Mouse (Mus musculus) limb, embryonic 15.5 days (tissue): ENCODE results near the gene Rad51b. TPM values are rescaled to one million over a fixed set of nuclear protein-coding genes. Genes with fewer than 3 reads are reported as not detected.
A peak's percentile ranks its signal among the peaks of the same experiment; 100 is the strongest.

Experiments
- ATAC-seq: fragments of 200-750 bp; cut with Nextera tagmentation; 2 replicates; pipeline ENCODE4 v1.8.0; 2017; ENCODE audit warnings: low read depth, moderate TSS enrichment; ENCODE audit not compliant: insufficient number of reproducible peaks, low FRiP score, low TSS enrichment
- H3K27ac ChIP-seq: fragments of 300-500 bp; sonication (generic); 2 replicates; pipeline ENCODE4 v1.5.1; 2015; ENCODE audit warnings: moderate library complexity, mild to moderate bottlenecking, inconsistent platforms
- H3K27me3 ChIP-seq: fragments of 300-500 bp; sonication (generic); 2 replicates; pipeline ENCODE4 v1.6.1; 2015; ENCODE audit warnings: inconsistent platforms
- H3K36me3 ChIP-seq: fragments of 300-500 bp; sonication (generic); 2 replicates; pipeline ENCODE4 v1.6.1; 2015; ENCODE audit warnings: inconsistent platforms
- H3K4me1 ChIP-seq: fragments of 300-500 bp; sonication (generic); 2 replicates; pipeline ENCODE4 v1.6.1; 2015; ENCODE audit warnings: inconsistent platforms
- H3K4me2 ChIP-seq: fragments of 300-500 bp; sonication (generic); 2 replicates; pipeline ENCODE4 v1.6.1; 2015; ENCODE audit warnings: mild to moderate bottlenecking, inconsistent platforms
- H3K4me3 ChIP-seq: fragments of 300-500 bp; sonication (generic); 2 replicates; pipeline ENCODE4 v1.5.1; 2015; ENCODE audit warnings: mild to moderate bottlenecking, inconsistent platforms
- H3K9ac ChIP-seq: fragments of 300-500 bp; sonication (generic); 2 replicates; pipeline ENCODE4 v1.6.1; 2015; ENCODE audit warnings: inconsistent platforms
- H3K9me3 ChIP-seq: fragments of 300-500 bp; sonication (generic); 2 replicates; pipeline ENCODE4 v1.6.1; 2016; ENCODE audit warnings: inconsistent platforms
- WGBS: fragments of 180-500 bp; shearing (Covaris S2); methylation state at CpG from one replicate; pipeline ENCODE4 v1.1.7; 2015; 5-methylcytosine and 5-hydroxymethylcytosine counted together
- polyA plus RNA-seq: library from polyadenylated mRNA; unstranded; fragments of >200 nt; fragmentation: Nextera tagmentation; extraction: Ambion mirVana; gene quantifications from 2 replicates; pipeline ENCODE4 v1.2.1, GENCODE M21; 2015

Rad51b gene
- polyA plus RNA-seq, 1 experiment from 2014 or later, result 5.2 TPM

- Histone ChIP-seq H3K4me1 (0 out of 2 replicates have a peak, but pooled peaks cover 3% of the 10 kb centered on the region), H3K27ac (no peak overlapping the region), H3K4me3 (no peak overlapping the region), H3K27me3 (no peaks in the 10 kb centered on the region), H3K9me3 (no peaks in the 10 kb centered on the region), H3K4me2 (no peak overlapping the region), H3K9ac (no peak overlapping the region), H3K36me3 (no peaks in the 10 kb centered on the region)
- ATAC-seq, result no peak
- 76% methylated on average over 6 of the region's 6 CpGs for WGBS
Measured at GRCm38 (mm10) chr12:79417360-79417759, 120.3 kb downstream of the Rad51b start.

DNA sequence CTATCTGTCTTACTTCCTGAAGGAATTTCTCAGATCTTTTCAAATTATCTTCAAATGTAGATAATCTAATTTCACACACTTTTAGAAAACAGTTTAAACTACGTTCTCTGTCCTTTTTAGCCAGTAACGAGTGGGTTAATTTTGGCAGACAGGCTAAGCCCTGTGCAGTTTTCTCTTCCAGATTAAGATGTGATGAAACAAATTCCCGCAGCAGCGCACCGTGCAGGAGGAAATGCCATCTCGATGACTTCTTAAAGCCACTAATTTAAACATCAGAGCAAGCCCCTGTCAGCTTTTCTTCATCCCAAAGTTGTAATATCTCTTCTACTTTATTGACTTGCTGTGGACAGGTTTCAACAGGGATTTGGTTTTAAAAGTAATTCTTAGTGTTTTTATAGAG, 123.5 kb downstream of the Rad51b start:
- H3K9ac ChIP-seq, result no peak overlapping the region
- H3K4me3 ChIP-seq, result no peak overlapping the region
- no peak overlapping the region for H3K4me2 ChIP-seq
- no peaks in the 10 kb centered on the region for H3K4me1 ChIP-seq
- no peak for ATAC-seq
- WGBS, result 14% methylated on average over 6 of the region's 6 CpGs
- no peaks in the 10 kb centered on the region for H3K36me3 ChIP-seq
- no peaks in the 10 kb centered on the region for H3K27me3 ChIP-seq
- H3K27ac ChIP-seq, result no peak overlapping the region
- H3K9me3 ChIP-seq, result no peaks in the 10 kb centered on the region

DNA sequence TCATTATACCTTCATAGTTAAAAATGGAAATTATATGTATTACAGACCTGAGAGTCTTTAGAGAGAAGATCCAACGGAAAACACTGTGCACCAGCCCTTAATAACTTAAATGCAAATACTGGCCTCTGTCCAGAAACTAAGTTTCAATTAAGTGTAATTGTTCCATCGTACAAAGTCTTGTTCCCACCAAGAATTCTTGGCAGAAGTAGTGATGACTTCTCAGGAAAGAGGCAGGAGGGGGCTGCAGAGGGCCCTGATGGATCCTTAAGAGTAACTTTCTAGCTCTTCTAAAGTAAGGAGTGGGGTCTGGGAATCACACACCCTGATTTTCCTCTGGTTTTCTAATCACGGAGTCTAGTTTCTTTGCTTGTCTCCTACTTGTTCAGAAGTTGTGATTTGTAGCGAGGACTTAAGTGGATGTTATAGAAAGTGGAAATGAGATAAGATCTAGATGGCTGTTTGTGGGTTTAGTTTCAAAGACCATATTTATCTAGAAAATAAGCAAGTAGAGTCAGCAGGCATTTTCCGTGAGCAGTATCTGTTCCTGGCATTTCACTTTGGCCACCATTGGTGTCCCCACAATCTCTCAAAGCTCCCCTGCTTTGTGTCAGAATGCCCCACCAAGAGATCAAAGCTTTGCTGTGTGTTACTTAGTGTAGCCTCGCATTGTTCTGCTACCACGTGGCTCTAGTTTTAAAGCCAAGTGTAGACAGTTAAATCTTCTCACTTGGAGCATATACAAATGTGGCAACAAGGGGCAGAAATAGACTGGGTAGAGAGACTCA, 132.6 kb downstream of the Rad51b start:
- H3K4me2 ChIP-seq, result no peak overlapping the region
- H3K27me3 ChIP-seq, result no peaks in the 10 kb centered on the region
- no peak for ATAC-seq
- H3K27ac ChIP-seq, result peak overlapping the region; percentile 67
- 31% methylated on average over 7 of the region's 7 CpGs for WGBS
- no peak overlapping the region for H3K9ac ChIP-seq
- no peaks in the 10 kb centered on the region for H3K9me3 ChIP-seq
- no peak overlapping the region for H3K4me3 ChIP-seq
- peaks cover 17% of the 10 kb centered on the region for H3K4me1 ChIP-seq
- no peaks in the 10 kb centered on the region for H3K36me3 ChIP-seq

- WGBS, result 39% methylated on average over 4 of the region's 4 CpGs
- no peak overlapping the region for H3K9ac ChIP-seq
- H3K4me3 ChIP-seq, result no peak overlapping the region
- ATAC-seq, result no peak
- H3K27me3 ChIP-seq, result no peaks in the 10 kb centered on the region
- peak overlapping the region; percentile 34; the same call in 1 of the 2 replicates for H3K27ac ChIP-seq
- no peaks in the 10 kb centered on the region for H3K36me3 ChIP-seq
- H3K4me1 ChIP-seq, result peaks cover 17% of the 10 kb centered on the region
- H3K4me2 ChIP-seq, result no peak overlapping the region
- no peaks in the 10 kb centered on the region for H3K9me3 ChIP-seq
Measured at GRCm38 (mm10) chr12:79431138-79431537, 134.1 kb downstream of the Rad51b start.

- no peak for ATAC-seq
- Histone ChIP-seq H3K36me3 (no peaks in the 10 kb centered on the region), H3K27me3 (no peaks in the 10 kb centered on the region), H3K4me3 (no peak overlapping the region), H3K9me3 (no peaks in the 10 kb centered on the region), H3K4me2 (no peak overlapping the region), H3K4me1 (peaks cover 17% of the 10 kb centered on the region), H3K27ac (peak overlapping the region; percentile 68), H3K9ac (no peak overlapping the region)
- WGBS, result 45% methylated on average over 7 of the region's 7 CpGs
Measured at GRCm38 (mm10) chr12:79433724-79434442, 136.8 kb downstream of the Rad51b start.

GRCm38 (mm10) chr12:79435474-79435873, 138.4 kb downstream of the Rad51b start:
- no peak overlapping the region for H3K4me2 ChIP-seq
- H3K27ac ChIP-seq, result no peak overlapping the region
- ATAC-seq, result no peak
- no peaks in the 10 kb centered on the region for H3K36me3 ChIP-seq
- H3K4me1 ChIP-seq, result peaks cover 11% of the 10 kb centered on the region
- H3K9me3 ChIP-seq, result no peaks in the 10 kb centered on the region
- H3K9ac ChIP-seq, result no peak overlapping the region
- H3K27me3 ChIP-seq, result no peaks in the 10 kb centered on the region
- WGBS, result 81% methylated on average over 3 of the region's 3 CpGs
- H3K4me3 ChIP-seq, result no peak overlapping the region

DNA sequence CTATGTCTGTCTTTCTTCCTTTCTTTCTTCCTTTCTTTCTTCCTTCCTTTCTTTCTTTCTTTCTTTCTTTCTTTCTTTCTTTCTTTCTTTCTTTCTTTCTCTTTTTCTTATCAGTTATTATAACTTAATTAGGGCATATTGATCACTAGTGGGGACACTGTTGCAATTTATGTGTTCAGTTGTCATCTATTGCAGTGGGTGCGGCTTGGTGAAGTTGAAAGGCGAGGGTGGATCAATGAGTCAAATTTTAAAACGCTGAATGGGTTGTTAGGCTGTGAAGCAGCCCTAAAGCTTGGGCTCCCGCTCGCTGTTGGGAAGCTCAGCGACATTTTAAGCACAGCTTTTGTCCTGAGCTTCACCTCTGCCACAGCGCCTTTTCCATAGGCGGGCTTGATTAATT, 139.0 kb downstream of the Rad51b start:
- ATAC-seq, result no peak

DNA sequence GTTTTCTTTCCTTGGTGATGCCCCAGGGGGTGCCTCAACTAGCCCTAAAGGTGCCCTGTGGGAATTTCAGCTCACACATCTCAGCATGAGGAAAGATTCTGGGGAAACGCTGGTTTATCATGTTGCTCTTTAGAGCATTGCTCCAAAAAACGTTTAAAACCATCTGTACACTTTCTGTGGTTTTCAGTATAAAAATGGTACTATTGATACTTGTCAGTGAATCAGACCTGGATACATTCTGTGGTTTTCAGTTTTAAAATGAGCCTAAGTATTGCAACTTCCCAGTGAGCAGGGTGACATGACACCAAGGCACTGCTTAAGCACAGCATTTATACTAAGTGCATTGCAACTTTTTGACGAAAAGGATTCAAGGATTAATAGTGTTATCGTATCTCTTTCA, 139.8 kb downstream of the Rad51b start:
- H3K27ac ChIP-seq, result no peak overlapping the region
- no peaks in the 10 kb centered on the region for H3K36me3 ChIP-seq
- H3K9me3 ChIP-seq, result no peaks in the 10 kb centered on the region
- 52% methylated on average over 4 of the region's 4 CpGs for WGBS
- H3K4me2 ChIP-seq, result no peak overlapping the region
- H3K9ac ChIP-seq, result no peak overlapping the region
- H3K27me3 ChIP-seq, result no peaks in the 10 kb centered on the region
- H3K4me3 ChIP-seq, result no peak overlapping the region
- peaks cover 6% of the 10 kb centered on the region for H3K4me1 ChIP-seq
- ATAC-seq, result no peak

More for the DNA sequence above, 139.0 kb downstream of the Rad51b start:
- H3K27ac ChIP-seq, result no peak overlapping the region
- no peaks in the 10 kb centered on the region for H3K9me3 ChIP-seq
- H3K4me1 ChIP-seq, result peaks cover 10% of the 10 kb centered on the region
- H3K4me3 ChIP-seq, result no peak overlapping the region
- H3K36me3 ChIP-seq, result no peaks in the 10 kb centered on the region
- no peak overlapping the region for H3K4me2 ChIP-seq
- H3K27me3 ChIP-seq, result no peaks in the 10 kb centered on the region
- H3K9ac ChIP-seq, result no peak overlapping the region
- WGBS, result 83% methylated on average over 8 of the region's 8 CpGs

DNA sequence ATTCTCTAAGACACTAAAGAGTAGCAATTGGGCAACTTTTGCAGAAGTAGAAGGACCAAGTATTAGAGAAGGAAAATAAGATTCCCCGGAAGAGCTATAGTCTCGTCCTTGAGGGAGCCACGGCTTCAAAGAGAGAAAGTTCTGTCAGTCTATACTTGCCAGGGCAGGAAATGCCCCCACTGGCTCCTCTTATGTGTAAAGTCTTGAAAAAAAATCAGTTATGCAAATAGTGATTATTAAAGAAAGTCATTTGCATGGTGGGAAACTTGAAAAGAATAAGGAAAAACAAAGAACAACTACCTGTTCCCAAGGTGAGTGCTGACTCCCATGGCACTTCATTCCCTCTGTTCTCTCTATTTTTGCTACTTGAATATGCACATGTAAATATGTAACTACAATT, 140.5 kb downstream of the Rad51b start:
- WGBS, result 61% methylated on average over 3 of the region's 3 CpGs
- Histone ChIP-seq H3K4me1 (peaks cover 6% of the 10 kb centered on the region), H3K9ac (no peak overlapping the region), H3K4me2 (no peak overlapping the region), H3K4me3 (no peak overlapping the region), H3K36me3 (no peaks in the 10 kb centered on the region), H3K9me3 (no peaks in the 10 kb centered on the region), H3K27ac (no peak overlapping the region), H3K27me3 (no peaks in the 10 kb centered on the region)
- ATAC-seq, result no peak

DNA sequence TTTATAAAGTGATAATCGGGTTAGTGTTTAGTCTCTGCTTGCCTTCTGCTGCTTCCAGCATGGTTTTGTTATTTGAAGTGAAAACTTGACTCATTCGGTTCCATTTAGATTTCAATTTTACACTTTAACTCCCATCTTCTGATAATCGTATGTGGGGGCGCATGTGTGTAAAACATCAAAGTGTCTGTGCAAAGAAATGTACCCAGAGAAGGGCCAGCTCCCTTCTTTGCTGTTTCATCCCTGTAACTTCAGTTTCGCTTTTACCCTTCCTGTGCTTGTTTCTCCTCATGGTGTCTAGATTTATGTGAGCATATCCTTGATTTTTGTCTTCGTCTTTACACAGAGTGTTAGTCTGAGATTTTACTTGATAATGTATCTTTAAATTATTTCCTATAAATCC, 142.9 kb downstream of the Rad51b start:
- Histone ChIP-seq H3K4me3 (no peak overlapping the region), H3K27ac (no peak overlapping the region), H3K4me1 (no peaks in the 10 kb centered on the region), H3K27me3 (no peaks in the 10 kb centered on the region), H3K4me2 (no peak overlapping the region), H3K9ac (no peak overlapping the region), H3K9me3 (no peaks in the 10 kb centered on the region), H3K36me3 (no peaks in the 10 kb centered on the region)
- WGBS, result 83% methylated on average over 6 of the region's 6 CpGs
- no peak for ATAC-seq

- H3K36me3 ChIP-seq, result no peaks in the 10 kb centered on the region
- no peak overlapping the region for H3K9ac ChIP-seq
- H3K27me3 ChIP-seq, result no peaks in the 10 kb centered on the region
- no peak overlapping the region for H3K27ac ChIP-seq
- WGBS, result 63% methylated on average over 12 of the region's 12 CpGs
- H3K4me1 ChIP-seq, result no peaks in the 10 kb centered on the region
- H3K4me3 ChIP-seq, result no peak overlapping the region
- H3K4me2 ChIP-seq, result no peak overlapping the region
- ATAC-seq, result no peak
- no peaks in the 10 kb centered on the region for H3K9me3 ChIP-seq
Measured at GRCm38 (mm10) chr12:79441210-79442005, 144.3 kb downstream of the Rad51b start.

DNA sequence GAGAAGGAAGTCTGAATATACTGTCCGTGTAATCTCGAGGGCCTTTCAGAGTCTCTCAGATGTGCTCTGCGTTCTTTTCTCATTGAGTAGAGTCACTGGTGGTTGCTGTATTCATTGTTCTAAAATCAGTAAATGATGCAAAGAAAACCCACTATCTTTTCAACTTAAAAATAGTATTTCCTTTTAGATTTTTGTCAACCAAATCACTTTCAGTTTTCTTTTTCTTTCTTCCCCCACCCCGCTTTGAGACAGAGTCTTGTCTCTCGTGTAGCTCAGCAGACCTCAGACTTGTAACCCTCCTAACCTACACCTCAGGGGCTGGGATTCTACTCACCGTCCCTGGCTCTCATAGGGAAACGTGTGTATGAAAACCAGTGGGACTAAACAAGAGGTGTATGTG, 145.0 kb downstream of the Rad51b start:
- Histone ChIP-seq H3K9ac (no peak overlapping the region), H3K27ac (no peak overlapping the region), H3K9me3 (no peaks in the 10 kb centered on the region), H3K4me2 (no peak overlapping the region), H3K4me3 (no peak overlapping the region), H3K27me3 (no peaks in the 10 kb centered on the region), H3K4me1 (no peaks in the 10 kb centered on the region), H3K36me3 (no peaks in the 10 kb centered on the region)
- WGBS, result 66% methylated on average over 7 of the region's 7 CpGs
- no peak for ATAC-seq
